Mouse (Mus musculus) mouse trophoblast stem cell (cell line): ENCODE data around the gene Taf3.

Source experiments
- in situ Hi-C, 2 experiments: fragments of 300-500 bp; cut with MseI, MboI; formaldehyde crosslinking; loops; 2 replicates in 1 of 2; 3 replicates in 1 of 2; pipeline ENCODE4 v1.15.1; 2025

Taf3 gene

DNA sequence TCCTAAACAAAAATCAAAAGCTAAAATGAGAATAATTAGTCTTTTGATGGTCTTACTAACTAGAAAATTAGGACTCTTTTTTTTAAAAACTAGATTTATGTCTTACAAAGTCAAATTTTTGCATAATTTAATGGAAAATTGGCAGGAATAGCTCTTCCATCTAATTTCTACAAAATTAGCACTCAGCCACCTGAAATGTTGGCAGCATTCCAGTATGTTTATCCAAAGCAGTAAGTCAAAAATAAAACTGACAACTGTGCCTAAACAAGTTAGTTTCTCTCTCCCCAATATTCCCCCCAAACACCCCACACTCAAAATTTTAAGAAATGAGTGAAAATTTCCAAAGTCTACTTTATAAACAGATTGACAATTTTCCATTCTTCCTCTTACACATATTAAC is 85.5 kb downstream of the Taf3 start:
- in situ Hi-C loops: no loop called here

DNA sequence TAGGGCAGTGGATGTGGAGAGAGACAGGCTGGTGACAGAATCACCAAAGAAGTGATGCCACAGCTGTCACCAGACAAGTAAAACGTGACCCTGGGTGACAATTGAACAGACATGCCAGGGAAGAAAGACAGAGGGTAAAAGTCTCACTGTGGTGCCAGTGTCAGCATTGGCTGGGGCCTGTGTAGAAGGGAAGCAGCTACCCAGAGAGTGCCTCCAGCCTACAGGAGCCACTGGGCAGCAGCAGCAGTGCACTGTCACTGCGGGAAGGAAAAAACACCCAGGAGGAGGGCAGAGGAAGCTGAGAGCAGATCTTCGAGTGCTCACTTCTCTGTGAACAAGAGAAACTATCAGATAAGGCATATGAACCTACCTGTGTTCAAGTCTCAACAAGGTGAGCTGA is 86.7 kb downstream of the Taf3 start:
- in situ Hi-C loops: no loop called here

DNA sequence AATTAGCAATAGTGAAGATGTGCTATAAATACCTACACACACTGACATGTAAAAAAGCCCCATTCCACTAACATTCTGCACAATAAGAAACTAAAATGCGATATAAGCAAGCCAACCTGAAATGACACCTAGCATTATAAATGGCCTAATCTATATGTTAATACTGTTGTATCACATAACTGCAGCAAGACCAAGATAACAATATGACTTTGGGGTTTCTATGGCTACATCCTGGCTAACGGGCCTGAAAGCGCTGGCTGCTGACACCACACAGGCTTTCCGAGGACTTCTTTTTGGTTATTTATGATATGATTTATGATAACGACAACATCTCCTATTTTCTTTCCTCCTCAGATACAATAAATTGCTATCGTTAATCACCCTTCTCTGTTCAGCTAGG is 90.4 kb downstream of the Taf3 start:
- in situ Hi-C loops: no loop called here

DNA sequence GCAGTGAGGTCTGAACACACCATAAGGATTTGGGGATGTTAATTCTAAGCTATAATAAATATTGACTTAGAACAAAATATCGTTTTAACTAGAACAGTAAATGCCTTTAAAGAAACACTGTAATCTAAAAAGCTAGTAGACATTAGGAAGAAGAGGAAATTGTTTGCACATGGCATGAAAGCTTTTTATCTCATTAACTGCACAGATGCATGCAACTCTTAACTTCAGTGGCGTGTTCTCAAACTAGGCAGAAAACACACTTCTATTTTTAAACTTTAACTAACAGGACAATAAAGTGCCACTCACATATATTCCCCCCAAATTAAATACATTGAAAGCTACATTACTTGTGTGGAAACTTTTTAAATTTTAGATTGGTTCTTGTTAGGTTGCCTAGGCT is 91.8 kb downstream of the Taf3 start:
- in situ Hi-C loops: no loop called here

DNA sequence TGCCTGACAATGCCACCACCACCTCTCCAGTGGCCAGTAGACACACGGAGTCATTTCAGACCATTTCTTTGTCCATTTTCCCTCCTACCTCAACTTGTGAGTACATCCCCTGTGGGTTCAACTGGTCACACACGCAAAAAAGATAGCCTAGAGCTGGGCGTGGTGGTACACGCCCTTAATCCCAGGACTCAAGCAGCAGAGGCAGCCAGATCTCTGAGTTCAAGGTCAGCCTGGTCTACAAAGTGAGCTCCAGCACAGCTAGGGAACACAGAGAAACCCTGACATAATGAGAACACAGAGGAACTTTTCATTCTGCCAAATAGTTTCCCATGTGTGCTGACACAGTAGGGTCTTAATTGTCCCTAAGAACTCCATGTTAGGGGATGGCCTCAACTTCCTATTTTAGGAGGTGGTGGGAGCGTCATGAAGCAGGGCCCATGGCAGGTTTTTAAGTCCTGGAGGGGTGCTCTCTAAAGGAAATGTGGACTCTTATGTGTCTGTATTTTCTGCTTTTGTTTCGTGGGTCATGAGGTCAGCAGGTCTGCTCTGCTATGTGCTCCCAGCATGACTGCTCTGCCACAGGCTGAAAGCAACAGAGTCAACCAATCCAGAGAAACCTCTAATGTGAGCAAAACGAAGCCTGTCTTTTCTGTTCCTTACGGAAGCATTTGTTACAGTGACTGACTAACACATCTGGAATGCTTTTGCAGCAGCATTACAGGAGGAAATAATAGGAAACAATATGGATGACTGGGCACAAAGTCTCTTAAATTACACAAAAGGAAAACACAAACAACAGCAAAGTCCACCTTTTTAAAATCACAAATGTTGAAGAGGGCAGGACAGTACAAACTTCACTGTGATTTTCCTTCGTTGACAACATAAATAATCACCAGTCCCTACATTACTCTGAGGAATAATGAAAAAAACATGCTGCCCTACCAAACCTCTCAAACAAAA is 92.5 kb downstream of the Taf3 start:
- in situ Hi-C loops: no loop called here

DNA sequence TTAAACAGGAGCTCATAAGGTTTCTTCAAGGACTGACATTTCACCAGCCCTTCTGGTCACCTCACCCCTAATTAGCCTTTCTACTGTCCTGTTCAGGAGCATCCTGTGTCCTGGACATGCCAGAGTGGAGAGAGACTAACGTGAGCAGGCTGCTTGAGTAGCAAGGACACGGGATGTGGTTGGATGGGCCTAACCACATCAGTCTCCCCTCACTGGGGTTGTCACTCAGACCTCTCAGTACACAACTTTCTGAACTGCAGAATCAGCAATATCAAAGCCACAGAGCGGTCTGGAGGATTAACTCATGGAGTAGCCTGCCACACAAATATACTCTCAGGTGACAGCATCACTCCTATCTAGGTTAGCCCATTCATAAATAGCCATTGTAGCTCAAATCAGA is 101.7 kb downstream of the Taf3 start:
- in situ Hi-C loops: no loop called here

DNA sequence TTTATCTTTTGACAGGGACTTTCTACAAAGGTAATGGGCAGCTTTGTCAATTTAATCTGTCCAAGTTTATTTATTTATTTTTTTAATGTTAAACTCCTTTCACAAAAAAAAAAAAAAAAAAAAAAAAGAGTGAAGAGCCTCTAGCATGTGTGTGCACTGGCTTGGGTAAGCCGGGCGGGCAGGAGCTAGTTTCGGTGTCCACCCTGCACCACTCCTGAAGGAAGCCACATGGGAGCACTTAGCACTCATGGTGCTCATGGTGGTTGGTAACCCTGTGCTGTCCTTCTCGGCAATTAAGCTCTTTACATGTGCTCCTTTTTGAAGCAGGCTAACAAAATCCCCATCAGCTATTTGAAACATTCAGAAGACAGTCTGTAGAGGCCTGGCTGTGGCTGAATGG is 102.8 kb downstream of the Taf3 start:
- in situ Hi-C loops: no loop called here

DNA sequence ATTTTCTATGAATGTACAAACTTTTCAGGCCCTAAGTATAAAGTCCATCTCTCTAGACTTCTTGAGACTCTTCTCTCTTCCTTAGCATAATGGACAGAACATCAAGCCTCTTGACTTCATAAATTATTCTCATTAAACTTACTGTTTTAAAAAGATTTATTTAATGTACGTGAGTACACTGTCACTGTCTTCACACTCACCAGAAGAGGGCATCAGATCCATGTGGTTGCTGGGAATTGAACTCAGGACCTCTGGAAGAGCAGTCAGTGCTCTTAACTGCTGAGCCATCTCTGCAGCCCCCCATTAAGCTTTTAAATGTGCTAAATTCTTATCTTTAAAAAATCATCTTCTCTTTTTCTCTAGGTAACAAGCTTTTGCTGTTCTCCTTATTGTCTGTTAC is 105.4 kb downstream of the Taf3 start:
- in situ Hi-C loops: no loop called here

DNA sequence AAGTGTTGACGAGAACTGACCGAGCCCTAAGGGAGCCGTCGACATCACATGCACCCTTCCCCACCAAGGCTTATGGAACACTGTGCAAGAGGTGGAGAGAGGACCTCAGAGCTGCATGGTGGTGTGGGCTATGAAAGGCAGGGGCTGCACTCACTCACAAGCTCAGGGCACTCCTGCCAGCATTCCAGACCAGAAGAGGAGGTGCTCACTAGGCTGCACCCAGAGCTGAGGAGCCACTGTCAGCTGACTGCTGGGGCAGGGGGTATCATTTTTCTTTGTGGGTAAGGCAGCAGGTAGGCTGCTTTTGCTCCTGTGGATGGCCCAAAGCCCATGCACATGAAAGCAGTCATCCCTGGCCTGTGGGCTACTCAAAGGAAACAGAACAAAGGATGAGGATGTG is 109.1 kb downstream of the Taf3 start:
- in situ Hi-C loops: no loop called here

DNA sequence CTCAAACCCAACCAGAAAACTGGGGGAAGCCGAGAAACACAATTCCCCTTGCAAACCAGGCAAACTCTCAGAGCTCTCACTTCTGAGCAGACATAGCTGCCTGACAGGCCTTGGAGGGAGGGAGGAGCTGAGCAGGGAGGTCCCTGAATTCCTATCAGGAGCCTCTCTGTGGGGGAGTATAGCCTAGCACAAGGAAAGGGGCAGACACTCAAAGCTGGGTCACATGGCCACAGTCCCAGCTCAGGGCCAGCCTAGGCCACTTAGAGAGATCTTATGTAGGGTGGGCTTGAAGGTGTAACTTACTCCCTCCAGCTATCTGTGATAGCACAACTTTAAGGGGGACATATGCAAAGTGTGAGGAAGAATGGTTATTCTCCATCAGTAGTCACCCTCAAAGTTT is 112.4 kb downstream of the Taf3 start:
- in situ Hi-C loops: no loop called here

DNA sequence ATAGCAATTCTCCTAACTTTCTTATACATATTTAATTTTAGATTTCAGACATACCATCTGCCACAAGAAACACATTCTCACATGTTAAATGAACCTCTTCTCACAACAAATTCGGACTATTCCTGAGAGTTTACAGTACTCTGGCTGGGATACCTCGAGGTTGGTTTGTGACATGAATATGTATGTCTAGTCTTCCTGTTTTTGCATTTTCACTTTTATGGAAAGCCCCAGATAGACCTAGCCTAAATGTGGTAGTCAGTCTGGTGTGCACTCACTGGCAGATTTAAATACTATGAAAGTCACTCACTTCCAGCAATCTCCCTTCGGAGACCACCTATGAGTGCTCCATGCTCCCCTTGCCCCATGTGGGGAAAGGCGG is 121.5 kb downstream of the Taf3 start:
- in situ Hi-C loops: no loop called here

DNA sequence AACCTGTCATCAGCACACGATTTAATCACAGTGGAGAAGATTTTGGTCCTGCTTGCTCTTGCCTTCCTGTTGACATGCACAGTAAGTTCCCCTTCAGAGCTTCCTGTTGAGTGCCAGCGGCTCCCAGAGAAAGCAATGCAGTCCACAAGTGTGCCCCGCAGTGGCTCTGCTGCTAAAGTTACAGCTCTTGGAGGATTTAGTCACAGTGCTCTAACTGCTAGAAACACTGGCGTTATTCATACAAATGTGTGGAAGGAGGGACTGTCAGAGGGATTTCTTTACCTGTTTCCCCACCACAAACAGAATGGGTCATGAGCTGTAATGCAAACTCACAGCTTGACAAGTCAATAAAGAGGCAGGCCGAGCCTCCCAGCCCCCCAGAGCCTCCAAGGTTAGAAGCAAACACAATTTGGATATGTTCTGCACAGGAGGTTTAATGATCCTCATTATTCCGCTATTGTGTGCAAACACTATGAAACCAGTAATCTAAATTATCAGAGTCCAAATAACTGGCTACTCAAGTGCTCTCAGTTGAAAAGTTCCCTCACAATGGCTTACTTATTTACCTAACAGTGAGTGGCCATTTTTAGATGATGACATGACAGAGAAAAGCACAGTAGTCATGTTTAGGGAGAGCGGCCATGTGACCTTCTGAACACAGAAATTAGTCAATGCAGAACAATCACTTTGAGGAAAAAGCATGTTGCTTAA is 122.0 kb downstream of the Taf3 start:
- in situ Hi-C loops: no loop called here

DNA sequence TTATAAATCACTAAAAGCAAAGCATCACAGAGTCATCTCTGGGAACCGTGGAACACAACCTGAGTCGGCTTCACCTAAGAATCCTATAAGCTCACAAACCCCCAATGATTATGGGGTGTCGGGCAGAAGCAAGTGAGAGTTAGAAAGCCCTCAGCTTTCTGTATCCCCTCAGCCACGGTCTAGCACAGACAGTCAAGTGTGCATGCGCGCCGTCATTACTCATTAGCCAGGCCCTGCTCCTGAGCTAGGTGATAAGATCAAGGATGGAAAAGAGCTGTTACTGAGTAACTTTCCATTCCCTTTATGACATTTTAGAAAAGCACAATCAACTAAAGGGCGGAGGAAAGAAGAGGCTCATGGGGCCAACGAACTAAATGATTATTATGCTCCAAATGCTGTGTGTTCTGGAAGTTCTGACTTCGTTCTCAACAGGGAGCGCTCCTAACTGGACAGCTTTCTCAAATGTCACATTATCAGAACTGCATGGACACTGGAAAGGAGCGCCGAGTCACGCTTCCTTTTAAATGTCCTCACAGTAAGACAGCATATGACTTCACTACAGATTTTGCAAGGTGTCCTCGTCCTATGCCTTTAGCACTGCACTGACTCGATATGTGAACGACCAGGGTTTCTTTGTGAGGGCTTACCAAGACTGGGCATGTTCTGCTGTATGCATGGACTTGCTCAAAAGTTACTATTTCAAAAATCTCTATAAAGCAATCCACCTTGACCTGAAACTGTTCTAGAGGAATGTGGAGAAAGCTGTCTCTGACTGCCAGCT is 129.5 kb downstream of the Taf3 start:
- in situ Hi-C loops: no loop called here

DNA sequence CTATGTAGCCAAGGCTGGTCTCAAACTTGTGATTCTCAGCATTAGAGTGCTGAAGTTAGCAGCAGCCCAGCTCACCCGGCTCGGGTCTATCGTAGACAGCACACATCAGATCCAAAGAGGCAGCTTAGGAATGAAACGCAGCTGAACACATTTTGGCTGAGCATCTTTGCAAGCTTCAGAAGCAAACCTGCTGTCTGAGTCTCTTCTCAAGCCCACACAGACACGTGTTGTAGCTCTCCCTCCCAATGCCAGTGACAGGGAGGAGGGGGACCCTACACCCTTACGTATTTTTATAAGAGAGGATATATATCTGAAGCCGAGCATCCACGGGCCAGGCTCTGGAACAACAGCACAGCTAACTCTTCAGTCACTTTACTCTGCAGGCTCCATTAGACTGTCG is 130.8 kb downstream of the Taf3 start:
- in situ Hi-C loops: no loop called here

DNA sequence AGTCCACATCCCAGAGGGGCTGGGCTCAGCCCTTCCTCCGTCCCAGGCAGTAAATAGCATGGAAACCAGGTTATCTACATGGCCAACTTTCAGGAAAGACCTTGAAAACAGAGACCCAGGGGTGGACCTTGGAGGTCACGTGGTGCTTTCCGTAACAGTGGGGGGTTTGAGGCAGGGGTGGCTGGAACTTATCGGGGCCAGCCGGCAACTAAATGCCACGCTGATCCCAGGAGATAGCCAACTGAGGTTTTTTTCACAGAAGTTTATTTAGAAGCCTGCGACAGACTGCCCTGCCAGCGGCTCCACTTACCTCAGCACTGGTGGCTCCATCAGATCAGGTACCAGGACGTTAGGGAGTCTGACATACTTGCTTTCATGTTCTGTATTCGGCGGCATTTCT is 142.4 kb downstream of the Taf3 start:
- in situ Hi-C loops: no loop called here

DNA sequence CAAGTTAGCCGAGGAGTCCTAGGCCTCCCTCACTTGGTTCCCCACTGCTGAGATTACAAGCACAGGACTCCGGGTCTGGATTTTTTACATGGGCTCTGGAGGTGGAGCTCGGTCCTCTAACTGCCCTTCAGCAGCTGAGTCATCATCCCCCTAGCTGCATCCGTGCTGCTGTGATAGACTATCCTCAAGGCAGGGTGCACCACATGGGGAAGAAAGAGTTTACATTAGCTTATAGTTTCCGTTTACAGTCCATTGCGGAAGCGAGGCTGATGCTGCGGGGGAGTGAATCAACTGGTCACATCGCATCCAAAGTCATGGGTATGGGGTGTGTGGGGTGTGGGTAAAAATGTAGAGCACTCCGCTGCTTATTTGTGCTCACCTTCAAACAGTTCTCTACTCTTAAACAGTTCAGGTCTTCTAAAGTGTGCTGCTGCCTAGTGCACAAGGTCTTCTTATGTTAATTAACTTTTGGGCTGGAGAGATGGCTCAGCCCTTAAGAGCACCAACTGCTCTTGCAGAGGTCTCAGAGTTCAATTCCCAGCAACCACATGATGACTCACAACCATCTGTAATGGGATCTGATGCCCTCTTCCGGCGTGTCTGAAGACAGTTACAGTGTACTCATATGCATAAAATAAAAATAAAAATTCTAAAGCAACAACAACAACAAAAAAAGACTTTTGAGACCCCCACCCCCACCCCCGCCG is 144.4 kb downstream of the Taf3 start:
- in situ Hi-C loops: no loop called here

DNA sequence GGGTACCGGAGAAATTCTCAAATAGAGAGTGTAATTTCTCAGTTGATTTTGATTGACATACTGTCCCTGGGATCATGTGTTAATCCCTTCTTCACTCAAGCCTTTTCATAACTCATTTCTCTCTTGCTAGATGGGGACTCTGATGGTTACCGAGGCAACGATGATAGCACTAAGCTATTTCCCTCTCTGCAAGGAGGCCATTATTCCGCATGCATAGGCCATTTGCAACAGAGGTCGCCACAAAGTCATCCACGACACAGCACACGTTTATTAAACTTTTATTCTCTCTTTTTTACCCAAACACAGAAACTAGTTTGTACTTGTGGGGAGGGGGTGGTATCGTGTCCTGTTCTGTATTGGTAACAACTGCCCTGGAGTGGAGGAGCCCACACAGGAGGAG is 150.6 kb downstream of the Taf3 start:
- in situ Hi-C loops: loop anchor here in 1 of 2 experiments (25.0 kb wide), 1 partner anchor 436 kb away; no protein-coding TSS in a partner anchor

DNA sequence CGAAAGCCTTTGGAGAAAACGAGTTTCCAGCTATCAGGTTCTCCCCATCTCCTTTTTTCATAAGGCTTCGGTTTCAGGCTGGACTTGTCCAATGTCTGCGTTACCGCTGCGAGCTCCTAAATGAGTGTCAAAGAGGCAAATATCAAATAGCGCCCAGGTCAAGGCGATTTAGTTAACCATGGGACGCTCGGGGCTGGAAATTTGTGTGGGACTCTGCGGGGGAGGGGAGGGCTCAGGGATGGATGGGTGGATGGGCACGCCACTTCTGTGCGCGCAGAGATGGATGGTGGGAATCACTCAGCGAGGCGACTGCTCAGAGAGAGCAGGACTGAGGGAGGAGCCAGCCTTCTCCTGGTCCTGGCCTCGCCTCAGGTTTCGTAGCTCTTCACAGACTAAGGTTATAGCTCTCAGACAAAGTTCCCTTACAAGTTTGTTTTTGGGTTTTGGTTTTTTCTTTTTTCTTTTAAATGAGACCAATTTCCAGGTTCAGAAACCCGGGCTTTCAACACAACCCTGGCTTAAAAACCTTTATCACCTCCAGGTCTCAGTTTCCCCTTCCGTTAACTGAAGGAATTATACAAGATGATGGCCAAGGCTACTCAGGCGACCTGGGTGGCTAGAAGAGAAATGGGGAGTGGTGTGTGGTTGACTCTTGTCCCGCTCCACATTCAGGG is 152.2 kb downstream of the Taf3 start:
- in situ Hi-C loops: loop anchor here in 1 of 2 experiments (25.0 kb wide), 1 partner anchor 434 kb away; no protein-coding TSS in a partner anchor

DNA sequence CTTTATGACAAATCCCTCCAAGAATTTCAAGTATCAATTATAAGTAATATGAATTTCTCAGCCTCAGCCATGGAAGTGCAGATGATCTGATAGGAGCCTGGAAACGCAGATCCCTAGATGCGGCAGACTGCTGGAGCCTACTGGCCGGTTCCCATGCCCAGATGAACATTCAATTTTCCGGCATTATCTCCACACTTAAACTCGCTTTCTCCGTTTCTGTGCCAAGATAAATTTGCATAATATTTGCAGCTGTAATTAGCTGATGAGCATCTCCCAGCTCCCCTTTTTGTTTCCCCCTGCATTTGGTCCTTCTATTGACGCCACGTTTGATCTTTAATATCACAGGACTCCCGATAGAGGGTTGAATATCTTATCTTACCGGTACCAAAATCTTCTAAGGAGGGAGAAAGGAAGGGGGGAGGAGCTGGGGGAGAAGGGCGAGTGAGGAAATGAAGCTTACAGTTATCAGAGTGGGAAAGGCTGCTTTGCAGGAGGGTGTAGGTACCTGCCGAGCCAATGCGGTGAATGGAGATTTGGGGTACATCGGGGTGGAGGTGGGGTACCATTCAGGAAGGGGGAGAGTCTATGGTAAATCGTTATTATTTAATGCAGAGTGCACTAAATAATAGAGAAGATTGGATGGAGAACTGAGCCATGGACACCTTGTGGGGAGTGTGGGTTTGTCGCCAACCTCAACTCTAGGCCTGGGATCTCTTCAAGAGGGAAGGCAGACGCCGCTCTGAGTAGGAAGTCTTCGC is 153.4 kb downstream of the Taf3 start:
- in situ Hi-C loops: loop anchor here in 1 of 2 experiments (25.0 kb wide), 1 partner anchor 433 kb away; no protein-coding TSS in a partner anchor
